Mouse (Mus musculus) left cerebral cortex, postnatal 10 days (tissue): ENCODE measurements around the gene Crispld2. TPM values are rescaled to one million over a fixed set of nuclear protein-coding genes. Genes with fewer than 3 reads are reported as not detected.

Source experiments
- DNase-seq, 2 experiments: peaks; one replicate each; pipeline ENCODE4 v3.0.0; 2021 to 2022; ENCODE audit warnings: low spot score in 2 of 2, mixed read lengths in 1 of 2; ENCODE audit errors: extremely low spot score in 1 of 2
- intact Hi-C: fragments of 180-260 bp; cut with DNase I; formaldehyde crosslinking; loops from one replicate; pipeline ENCODE4 v1.15.1; 2025
- total RNA-seq, 2 experiments: library from RNA; stranded (reverse); gene quantifications; 2 replicates each; pipeline ENCODE4 v1.2.3; 2021

Gene Crispld2
- total RNA-seq, 2 experiments from 2014 or later = 2.0 to 2.5 TPM

- intact Hi-C loops = no loop called here
These were observed 100.9 kb downstream of the Crispld2 start for GRCm38 (mm10) chr8:120093103-120093502.

GRCm38 (mm10) chr8:120094801-120095200, 102.6 kb downstream of the Crispld2 start:
- intact Hi-C loops = no loop called here
- DNase-seq = no peak

More at GRCm38 (mm10) chr8:120093103-120093502, 100.9 kb downstream of the Crispld2 start:
- DNase-seq = no peak

- intact Hi-C loops = no loop called here
- no peak for DNase-seq
These were observed 104.2 kb downstream of the Crispld2 start for GRCm38 (mm10) chr8:120096486-120096885.

- intact Hi-C loops = no loop called here
- no peak for DNase-seq
These were observed 108.3 kb downstream of the Crispld2 start for GRCm38 (mm10) chr8:120100388-120101067.

GRCm38 (mm10) chr8:120101068-120101972, 109.1 kb downstream of the Crispld2 start, which contains the start of gene Zdhhc7:
Gene Zdhhc7 (minus strand): TSS chr8:120101482.
- DNase-seq = peak; percentile 70 to 90
- intact Hi-C loops = no loop called here

Other genes with a start within 250 kb of the Crispld2 start
- gene Tldc1, start 214.0 kb upstream of the Crispld2 start, total RNA-seq = 10 to 100 TPM; 14.2 to 15.9 TPM
- gene Cotl1, start 151.9 kb upstream of the Crispld2 start, total RNA-seq = 100 to 1,000 TPM in 1 of 2 experiments, 10 to 100 TPM in 1; 96.5 to 100 TPM
- gene Klhl36, start 130.2 kb upstream of the Crispld2 start, total RNA-seq = 1 to 10 TPM; 7.3 to 8.2 TPM
- 100 to 1,000 TPM in 1 of 2 experiments, 10 to 100 TPM in 1; 94.5 to 114 TPM for gene Usp10, start 82.1 kb upstream of the Crispld2 start, total RNA-seq
- 1 to 10 TPM; 4.4 to 9.0 TPM for gene Gm20388, start 81.6 kb upstream of the Crispld2 start, total RNA-seq
- 10 to 100 TPM; 32.4 to 36.1 TPM for gene Zdhhc7, start 109.0 kb downstream of the Crispld2 start, total RNA-seq
- gene 6430548M08Rik, start 121.7 kb downstream of the Crispld2 start, total RNA-seq = 100 to 1,000 TPM; 105 TPM
- under 1 TPM; 0.39 to 0.61 TPM for gene Fam92b, start 185.0 kb downstream of the Crispld2 start, total RNA-seq
- gene Gse1, start 236.0 kb downstream of the Crispld2 start, total RNA-seq = 10 to 100 TPM; 41.7 to 45.3 TPM